Mouse (Mus musculus): Measurements from ENCODE around the gene Sgip1.

DNA sequence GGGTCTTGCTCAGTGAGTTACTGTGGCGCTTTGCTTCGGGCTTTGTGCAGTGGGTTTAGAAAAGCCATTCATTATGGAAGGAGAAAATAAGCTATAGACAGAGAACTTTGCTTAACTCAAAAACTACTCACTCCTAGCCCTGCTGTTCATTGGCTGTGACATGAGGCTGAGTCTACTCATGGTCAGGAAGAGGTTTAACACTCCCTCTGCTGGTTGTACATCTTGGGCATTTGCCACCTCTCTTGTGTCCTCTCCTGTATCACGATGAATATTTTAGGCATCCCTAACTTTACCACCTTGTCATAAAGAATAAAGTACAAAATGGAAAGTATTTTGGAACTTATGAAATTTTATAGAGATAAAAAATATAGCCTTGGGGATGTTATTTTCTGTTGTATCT lies 32.1 kb downstream of the Sgip1 start:
- TF ChIP-seq POLR2A (IDR thresholded peaks at IDR 0.05; ENCODE audit: control insufficient read depth, low read depth, low read length) = no peak
- no peak for TF ChIP-seq CTCF (IDR thresholded peaks at IDR 0.05; ENCODE audit: control insufficient read depth, insufficient read depth, insufficient replicate concordance, low read depth, low read length)

All from testis, adult 2 months (tissue).